Mouse (Mus musculus): Measurements from ENCODE around the gene Pmp22. TPM values are rescaled to one million over a fixed set of nuclear protein-coding genes. Genes with fewer than 3 reads are reported as not detected.
A peak's percentile ranks its signal among the peaks of the same experiment; 100 is the strongest.

Pmp22 gene
- total RNA-seq, 2 experiments from 2014 or later: 28.8 to 43.1 TPM

- intact Hi-C loops (cut with DNase I): loop anchor here (5.0 kb wide), 1 partner anchor 104 kb away; no protein-coding TSS in a partner anchor
- DNase-seq: peak; percentile 88
- H3K27ac ChIP-seq: peak overlapping the region; percentile 91
- peak overlapping the region; percentile 83 for H3K4me3 ChIP-seq
- TF ChIP-seq CTCF (IDR thresholded peaks at IDR 0.05): no peak
Observed at GRCm38 (mm10) chr11:63131001-63131692, 2.4 kb downstream of the Pmp22 start.

DNA sequence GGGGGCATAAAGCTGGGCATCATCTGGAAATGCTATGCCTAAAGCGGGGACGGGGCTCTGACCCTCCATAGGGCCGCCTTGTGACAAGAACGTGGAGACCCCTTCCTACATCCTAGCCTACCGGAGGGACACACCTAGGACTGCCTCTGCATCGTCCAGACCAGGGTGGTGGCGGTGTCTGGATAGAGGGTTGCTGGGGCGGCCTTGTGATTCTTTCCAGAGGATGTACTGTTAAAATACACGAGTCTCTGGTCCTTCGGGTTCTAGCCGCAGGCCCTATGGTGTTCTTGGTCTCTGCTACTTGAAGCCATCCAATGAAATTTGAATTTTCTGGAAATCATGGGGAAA is 2.9 kb downstream of the Pmp22 start:
- intact Hi-C loops (cut with DNase I): loop anchor here (5.0 kb wide), 1 partner anchor 104 kb away; no protein-coding TSS in a partner anchor

GRCm38 (mm10) chr11:63132151-63132500 is 3.3 kb downstream of the Pmp22 start:
- H3K27ac ChIP-seq: peak overlapping the region; percentile 91
- no peak for DNase-seq
- H3K4me3 ChIP-seq: peak overlapping the region; percentile 83
- intact Hi-C loops (cut with DNase I): loop anchor here (5.0 kb wide), 1 partner anchor 105 kb away; no protein-coding TSS in a partner anchor
- no peak for TF ChIP-seq CTCF (IDR thresholded peaks at IDR 0.05)

More for the DNA sequence above, 2.9 kb downstream of the Pmp22 start:
- TF ChIP-seq CTCF (IDR thresholded peaks at IDR 0.05): no peak
- H3K27ac ChIP-seq: peak overlapping the region; percentile 91
- DNase-seq: no peak
- peak overlapping the region; percentile 83 for H3K4me3 ChIP-seq

- peak; percentile 90 for DNase-seq
- intact Hi-C loops (cut with DNase I): loop anchor here (5.0 kb wide), 1 partner anchor 105 kb away; no protein-coding TSS in a partner anchor
- Histone ChIP-seq H3K4me3 (peak overlapping the region; percentile 83), H3K27ac (peak overlapping the region; percentile 91)
- TF ChIP-seq CTCF (IDR thresholded peaks at IDR 0.05): peak; percentile 49
Observed at GRCm38 (mm10) chr11:63132501-63133435, 4.0 kb downstream of the Pmp22 start.

DNA sequence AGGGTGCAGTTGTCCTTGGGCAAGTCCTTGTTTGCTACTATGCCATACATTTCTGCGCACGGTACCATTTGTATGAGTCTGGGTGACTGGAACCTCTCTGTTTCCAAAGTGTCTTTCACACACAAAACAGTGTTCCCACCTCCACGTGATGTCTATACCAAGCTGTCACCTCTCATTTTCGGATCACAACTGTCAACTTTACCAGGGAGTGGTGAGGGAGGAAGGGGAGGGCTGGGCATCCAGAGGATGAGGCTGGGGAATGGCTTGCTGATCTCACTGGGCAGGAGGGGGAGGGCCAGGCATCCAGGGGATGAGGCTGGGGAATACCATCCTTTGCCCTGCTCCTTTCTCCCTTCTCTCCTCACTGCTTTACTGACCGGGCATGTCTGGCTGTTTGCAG is 5.2 kb downstream of the Pmp22 start:
- no peak for DNase-seq
- H3K4me3 ChIP-seq: peak overlapping the region; percentile 83
- intact Hi-C loops (cut with DNase I): loop anchor here (2.0 to 5.0 kb wide), 2 partner anchors 107 to 137 kb away; no protein-coding TSS in a partner anchor
- peak overlapping the region; percentile 91 for H3K27ac ChIP-seq
- TF ChIP-seq CTCF (IDR thresholded peaks at IDR 0.05): no peak

DNA sequence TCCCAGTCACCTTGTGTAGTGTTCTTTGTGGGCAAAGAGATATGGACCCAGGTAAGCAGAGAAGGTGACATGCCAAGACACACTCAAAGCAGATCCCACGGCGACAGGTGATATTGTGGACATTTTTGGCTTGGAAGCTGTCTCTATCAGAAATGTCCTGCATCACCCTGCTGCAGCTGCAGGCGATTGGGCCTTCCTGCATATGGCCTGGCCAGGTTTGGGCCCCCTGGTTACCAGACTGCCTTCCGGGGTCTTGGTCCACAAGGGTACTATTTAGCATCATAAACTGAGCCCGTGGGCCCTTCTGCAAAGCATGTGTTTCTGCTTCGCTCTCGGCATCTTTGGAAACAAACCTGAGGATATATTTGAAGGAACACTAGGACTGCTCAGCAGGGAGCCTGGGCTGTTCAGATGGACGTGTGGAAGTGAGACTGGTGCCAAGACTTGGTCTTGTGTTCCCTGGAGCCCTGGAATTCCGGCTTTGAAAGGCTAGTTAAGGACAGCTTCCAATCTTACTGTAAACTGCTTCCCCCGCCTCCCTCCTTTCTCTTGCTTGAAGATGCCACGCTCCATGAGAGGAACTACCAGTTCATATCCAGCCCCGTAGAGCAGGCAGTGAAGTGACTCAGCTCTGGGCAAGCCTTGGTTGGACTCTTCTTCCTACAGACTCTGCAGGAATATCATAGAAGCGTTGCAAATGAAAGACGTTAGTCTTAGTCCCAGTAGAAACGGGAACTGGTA is 6.1 kb downstream of the Pmp22 start:
- no peak for TF ChIP-seq CTCF (IDR thresholded peaks at IDR 0.05)
- intact Hi-C loops (cut with DNase I): loop anchor here (1.0 to 5.0 kb wide), 3 partner anchors 108 to 214 kb away; no protein-coding TSS in a partner anchor

GRCm38 (mm10) chr11:63135622-63136021 is 6.8 kb downstream of the Pmp22 start:
- Histone ChIP-seq H3K4me3 (peak overlapping the region; percentile 83), H3K27ac (peak overlapping the region; percentile 91)
- intact Hi-C loops (cut with DNase I): loop anchor here (1.0 to 2.0 kb wide), 2 partner anchors 139 to 214 kb away; no protein-coding TSS in a partner anchor
- TF ChIP-seq CTCF (IDR thresholded peaks at IDR 0.05): no peak
- DNase-seq: peak; percentile 96

More for the DNA sequence above, 6.1 kb downstream of the Pmp22 start:
- H3K4me3 ChIP-seq: peak overlapping the region; percentile 83
- peak overlapping the region; percentile 91 for H3K27ac ChIP-seq
- DNase-seq: no peak

- peak overlapping the region; percentile 91 for H3K27ac ChIP-seq
- DNase-seq: peak; percentile 70
- intact Hi-C loops (cut with DNase I): no loop called here
- H3K4me3 ChIP-seq: peak overlapping the region; percentile 83
- TF ChIP-seq CTCF (IDR thresholded peaks at IDR 0.05): no peak
Observed at GRCm38 (mm10) chr11:63136205-63136604, 7.4 kb downstream of the Pmp22 start.

DNA sequence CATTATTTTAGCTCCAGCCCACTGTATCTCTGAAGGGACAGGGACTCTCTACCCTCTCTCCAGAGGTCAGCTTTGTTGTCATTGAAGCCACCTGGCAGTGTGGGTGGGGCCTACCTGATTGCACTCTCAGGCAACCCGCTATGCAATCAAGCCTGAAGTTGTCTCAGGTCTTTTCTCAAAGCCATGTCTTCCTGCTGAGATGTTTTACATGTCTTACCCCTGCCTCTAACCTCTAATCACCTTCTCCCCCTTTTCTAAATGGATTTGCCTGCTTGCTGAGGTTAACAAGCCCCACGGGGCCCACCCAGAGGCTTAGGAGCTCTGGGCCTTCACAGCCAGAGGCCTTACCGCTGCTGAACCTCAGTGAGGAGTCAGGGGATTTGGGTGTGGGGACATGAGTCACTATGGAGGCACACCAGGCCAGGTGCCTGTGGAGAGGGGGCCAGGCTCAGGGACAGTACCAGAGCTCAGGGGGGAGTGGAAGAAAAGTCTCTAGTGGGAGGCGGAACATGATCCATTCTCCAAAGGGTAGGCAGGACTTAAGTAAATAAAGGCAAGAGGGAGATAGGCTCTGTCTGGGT is 8.1 kb downstream of the Pmp22 start:
- intact Hi-C loops (cut with DNase I): no loop called here
- DNase-seq: no peak
- Histone ChIP-seq H3K27ac (peak overlapping the region; percentile 91), H3K4me3 (peak overlapping the region; percentile 43)
- TF ChIP-seq CTCF (IDR thresholded peaks at IDR 0.05): no peak

DNA sequence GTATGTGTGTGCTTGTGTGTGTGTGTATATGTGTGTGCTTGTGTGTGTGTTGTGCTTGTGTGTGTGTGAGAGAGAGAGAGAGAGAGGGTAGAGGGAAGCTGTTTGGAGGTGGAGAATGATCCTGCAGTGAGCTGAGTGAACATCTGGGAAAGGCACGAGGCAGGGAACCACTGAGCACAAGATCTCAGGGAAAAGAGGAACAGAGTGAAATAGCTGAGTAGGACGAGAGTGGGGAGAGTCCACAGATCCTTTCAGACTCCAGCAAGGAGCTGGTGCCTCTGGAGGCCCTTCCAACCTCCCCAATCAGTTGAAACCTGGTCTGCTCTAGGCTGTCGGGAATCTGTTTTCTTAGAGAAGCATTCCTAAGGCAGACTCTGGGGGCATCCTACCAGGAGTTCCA is 10.0 kb downstream of the Pmp22 start:
- intact Hi-C loops (cut with DNase I): no loop called here

GRCm38 (mm10) chr11:63142311-63142710 is 13.5 kb downstream of the Pmp22 start:
- Histone ChIP-seq H3K4me3 (no peak overlapping the region), H3K27ac (peak overlapping the region; percentile 78)
- no peak for DNase-seq
- intact Hi-C loops (cut with DNase I): no loop called here
- no peak for TF ChIP-seq CTCF (IDR thresholded peaks at IDR 0.05)

More for the DNA sequence above, 10.0 kb downstream of the Pmp22 start:
- no peak for TF ChIP-seq CTCF (IDR thresholded peaks at IDR 0.05)
- H3K4me3 ChIP-seq: no peak overlapping the region
- H3K27ac ChIP-seq: peak overlapping the region; percentile 16; the same call in 1 of the 2 replicates
- no peak for DNase-seq

DNA sequence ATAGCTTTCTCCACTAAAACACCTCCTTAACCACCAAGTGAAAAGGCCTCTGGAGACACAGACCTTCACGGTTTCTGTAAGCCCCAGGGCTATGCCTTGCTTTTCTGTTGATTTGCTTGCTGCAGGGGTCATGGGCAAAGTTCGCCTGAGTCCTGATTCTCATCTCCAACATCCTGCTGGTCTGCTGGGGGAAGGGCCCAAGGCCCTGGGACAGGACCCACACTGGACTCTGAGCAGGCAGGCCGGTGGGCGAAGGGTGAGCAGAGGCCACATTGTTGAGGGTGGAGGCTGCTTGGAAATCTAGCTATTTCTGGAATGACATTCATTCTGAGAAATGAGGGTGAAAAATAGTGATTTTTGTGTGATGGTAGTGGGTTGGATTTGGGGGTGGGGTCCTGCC is 14.0 kb downstream of the Pmp22 start:
- TF ChIP-seq CTCF (IDR thresholded peaks at IDR 0.05): no peak
- H3K27ac ChIP-seq: peak overlapping the region; percentile 78
- H3K4me3 ChIP-seq: no peak overlapping the region
- intact Hi-C loops (cut with DNase I): no loop called here
- no peak for DNase-seq

Data from gastrocnemius, adult 2 months (tissue).